Mouse (Mus musculus): ENCODE results near the gene Rbm39.

DNA sequence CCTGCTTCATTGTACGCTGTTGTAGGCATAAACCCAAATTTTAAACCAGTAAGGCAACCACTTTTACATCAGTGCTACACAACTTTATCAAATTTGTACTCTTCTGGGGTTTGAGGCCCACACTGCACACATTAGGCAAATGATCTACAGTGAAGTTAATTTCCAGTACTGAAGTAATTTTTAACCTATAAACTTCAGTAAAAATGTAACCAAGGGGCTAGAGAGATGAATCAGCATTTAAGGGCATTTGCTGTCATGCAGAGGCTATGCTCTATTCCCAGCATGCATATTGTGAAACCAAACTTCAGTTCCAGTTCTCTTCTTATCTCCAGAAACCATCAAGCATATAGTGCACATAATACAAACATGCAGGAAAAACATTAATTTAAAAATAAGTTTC lies 14.6 kb downstream of the Rbm39 start:
- no peak for TF ChIP-seq CTCF (IDR thresholded peaks at IDR 0.05; ENCODE audit: low read depth, low read length)
- TF ChIP-seq POLR2A (IDR thresholded peaks at IDR 0.05; ENCODE audit: borderline replicate concordance, low read depth, low read length), result no peak

Data from bone marrow macrophage, adult 2 months (primary cell).